Mouse (Mus musculus) right cerebral cortex, postnatal 10 days (tissue): Measurements from ENCODE around the gene Aldh1a3.

Source experiments
- DNase-seq, 2 experiments: peaks; one replicate each; pipeline ENCODE4 v3.0.0; 2021; ENCODE audit warnings: low spot score in 2 of 2

The Aldh1a3 gene

GRCm38 (mm10) chr7:66370970-66371369, 56.3 kb downstream of the Aldh1a3 start:
- no peak for DNase-seq

GRCm38 (mm10) chr7:66369934-66370445, 57.3 kb downstream of the Aldh1a3 start:
- no peak for DNase-seq

GRCm38 (mm10) chr7:66369071-66369933, 58.0 kb downstream of the Aldh1a3 start:
- DNase-seq = no peak

GRCm38 (mm10) chr7:66365904-66366303, 61.4 kb downstream of the Aldh1a3 start, which contains the start of gene Gm10974:
TSS of gene Gm10974 (plus strand) at chr7:66365905.
- DNase-seq = no peak

- DNase-seq = no peak
Observed at GRCm38 (mm10) chr7:66365411-66365810, 61.9 kb downstream of the Aldh1a3 start.

GRCm38 (mm10) chr7:66364491-66364890, 62.8 kb downstream of the Aldh1a3 start:
- no peak for DNase-seq

- no peak for DNase-seq
Observed at GRCm38 (mm10) chr7:66359044-66359443, 68.3 kb downstream of the Aldh1a3 start.

- no peak for DNase-seq
Observed at GRCm38 (mm10) chr7:66358461-66358860, 68.9 kb downstream of the Aldh1a3 start.

- DNase-seq = no peak
Observed at GRCm38 (mm10) chr7:66355791-66356522, 71.4 kb downstream of the Aldh1a3 start.

GRCm38 (mm10) chr7:66354911-66355310, 72.4 kb downstream of the Aldh1a3 start:
- no peak for DNase-seq

- no peak for DNase-seq
Observed at GRCm38 (mm10) chr7:66351074-66351473, 76.2 kb downstream of the Aldh1a3 start.

- no peak for DNase-seq
Observed at GRCm38 (mm10) chr7:66349670-66350069, 77.6 kb downstream of the Aldh1a3 start.

GRCm38 (mm10) chr7:66348588-66348987, 78.7 kb downstream of the Aldh1a3 start:
- DNase-seq = no peak

- no peak for DNase-seq
Observed at GRCm38 (mm10) chr7:66346959-66347663, 80.2 kb downstream of the Aldh1a3 start.

- no peak for DNase-seq
Observed at GRCm38 (mm10) chr7:66343307-66343706, 84.0 kb downstream of the Aldh1a3 start.

GRCm38 (mm10) chr7:66342831-66343230, 84.5 kb downstream of the Aldh1a3 start:
- no peak for DNase-seq

- peak; percentile 31 to 45 for DNase-seq
Observed at GRCm38 (mm10) chr7:66342323-66342722, 85.0 kb downstream of the Aldh1a3 start.
